Comparison of ENCODE assay signal across 25 mouse cellular contexts in the genomic region with DNA sequence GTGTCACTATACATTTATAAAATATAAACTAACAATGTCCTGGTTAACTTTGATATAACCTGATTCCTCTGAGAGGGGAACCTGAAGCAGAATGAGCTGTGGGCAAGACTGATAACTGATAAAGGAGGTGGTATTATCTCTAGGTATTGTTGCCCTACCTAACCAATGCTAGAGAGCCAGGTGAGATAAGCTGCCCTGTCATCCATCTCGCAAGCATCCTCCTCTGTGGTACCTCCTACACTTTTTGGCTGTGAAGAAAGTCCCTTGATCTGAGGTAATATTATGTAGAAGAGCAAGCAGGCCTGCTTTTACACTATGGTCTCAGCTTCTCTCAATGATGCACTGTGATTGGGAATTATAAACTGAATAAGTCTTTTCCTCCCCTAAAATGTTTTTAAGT.
DNase-seq lines count a peak whose midpoint lies in the region; ATAC-seq lines count a peak whose summit lies in the region.
"Had no signal": no experiment of that assay in that cellular context is flagged by ENCODE, and none has a peak within 500 bp of the region (broad histone marks: within the 10 kb centered on the region; RNA-seq: fewer than 3 reads in every experiment).

No protein-coding gene starts in this region.

- ATAC-seq in activated CD4-positive, CD25-positive, alpha-beta regulatory T cell, adult 4 months: peak; percentile 28
- peak; percentile 44 for ATAC-seq in inflammation-experienced regulatory T-cells, adult 6 months
- no peak for ATAC-seq in hindbrain, embryonic 12.5 days (ENCODE audit: low FRiP score)
- ATAC-seq: forebrain, embryonic 14.5 days; forebrain, embryonic 16.5 days; Patski had no signal

- no peak overlapping the region for H3K9ac ChIP-seq in hindbrain, embryonic 12.5 days
- H3K9ac ChIP-seq: embryonic facial prominence, embryonic 13.5 days; embryonic facial prominence, embryonic 15.5 days; forebrain, embryonic 12.5 days had no signal

- no peak overlapping the region for H3K4me3 ChIP-seq in hindbrain, embryonic 12.5 days
- H3K4me3 ChIP-seq: embryonic facial prominence, embryonic 13.5 days; embryonic facial prominence, embryonic 15.5 days; erythroblast, embryonic 14.5 days; forebrain, embryonic 10.5 days; forebrain, embryonic 12.5 days had no signal

- no peaks in the 10 kb centered on the region for H3K36me3 ChIP-seq in hindbrain, embryonic 12.5 days
- H3K36me3 ChIP-seq: embryonic facial prominence, embryonic 13.5 days; embryonic facial prominence, embryonic 15.5 days; forebrain, embryonic 10.5 days; forebrain, embryonic 12.5 days; G1E had no signal

- peaks cover 5% of the 10 kb centered on the region for H3K4me1 ChIP-seq in hindbrain, embryonic 12.5 days
- H3K4me1 ChIP-seq: forebrain, embryonic 10.5 days; forebrain, embryonic 12.5 days had no signal

- H3K27me3 ChIP-seq in hindbrain, embryonic 12.5 days: no peaks in the 10 kb centered on the region
- H3K27me3 ChIP-seq: CH12.LX; embryonic facial prominence, embryonic 13.5 days; embryonic facial prominence, embryonic 15.5 days; forebrain, embryonic 12.5 days had no signal

- H3K27ac ChIP-seq in hindbrain, embryonic 12.5 days: no peak overlapping the region
- H3K27ac ChIP-seq: embryonic facial prominence, embryonic 13.5 days; embryonic facial prominence, embryonic 15.5 days; forebrain, embryonic 10.5 days; forebrain, embryonic 12.5 days had no signal

- peak; percentile 24 for DNase-seq in CD4-positive, CD25-positive, alpha-beta regulatory T cell, adult 2 months (ENCODE audit: low read depth, low spot score)
- DNase-seq in left cerebral cortex, adult 11 months (ENCODE audit: low spot score): no peak
- no peak for DNase-seq in thymus, postnatal 36 days
- DNase-seq: adrenal gland, postnatal 10 days; adrenal gland, postnatal 25 days; cerebellum, adult 11 months; cerebellum, adult 18-20 months; cerebellum, adult 8-10 months; cerebellum, adult 9-11 months; cerebellum, postnatal 14 days; cerebellum, postnatal 36 days; embryo, embryonic 11 days had no signal

- 93% methylated on average over 1 of the region's 1 CpGs for WGBS in hindbrain, embryonic 12.5 days

- no peaks in the 10 kb centered on the region for H3K9me3 ChIP-seq in hindbrain, embryonic 12.5 days (replicated peaks)
- H3K9me3 ChIP-seq: embryonic facial prominence, embryonic 13.5 days; embryonic facial prominence, embryonic 15.5 days; forebrain, embryonic 10.5 days; forebrain, embryonic 12.5 days; G1E had no signal

- H3K4me2 ChIP-seq in hindbrain, embryonic 12.5 days (replicated peaks): no peak overlapping the region
- H3K4me2 ChIP-seq: embryonic facial prominence, embryonic 13.5 days; embryonic facial prominence, embryonic 15.5 days; forebrain, embryonic 12.5 days had no signal
